Mouse (Mus musculus): ENCODE results near the gene Ntf3. TPM values are rescaled to one million over a fixed set of nuclear protein-coding genes. Genes with fewer than 3 reads are reported as not detected.

Gene Ntf3
- polyA plus RNA-seq, 1 experiment, result 1.7 TPM

- TF ChIP-seq POLR2A (IDR thresholded peaks at IDR 0.05; ENCODE audit: borderline replicate concordance, extremely low read depth, low read depth, low read length), result no peak
- TF ChIP-seq CTCF (IDR thresholded peaks at IDR 0.05; ENCODE audit: insufficient read depth, low read length), result no peak
- peaks cover 6% of the 10 kb centered on the region; the same call in 1 of the 2 replicates for H3K4me1 ChIP-seq (ENCODE audit: control insufficient read depth, insufficient read depth, low read length)
- peak; percentile 10 for DNase-seq
- H3K4me3 ChIP-seq (replicated peaks; ENCODE audit: extremely low read depth, low read depth, low read length), result no peak overlapping the region
- 37% methylated on average over 13 of the region's 13 CpGs for whole genome bisulfite sequencing
Observed at GRCm38 (mm10) chr6:126141472-126141871, 25.2 kb downstream of the Ntf3 start.

GRCm38 (mm10) chr6:126140961-126141360 is 25.7 kb downstream of the Ntf3 start:
- TF ChIP-seq POLR2A (IDR thresholded peaks at IDR 0.05; ENCODE audit: borderline replicate concordance, extremely low read depth, low read depth, low read length) (no peak), CTCF (IDR thresholded peaks at IDR 0.05; ENCODE audit: insufficient read depth, low read length) (no peak)
- Histone ChIP-seq H3K4me3 (replicated peaks; ENCODE audit: extremely low read depth, low read depth, low read length) (no peak overlapping the region), H3K4me1 (ENCODE audit: control insufficient read depth, insufficient read depth, low read length) (peaks cover 6% of the 10 kb centered on the region; the same call in 1 of the 2 replicates)
- 62% methylated on average over 6 of the region's 6 CpGs for WGBS
- DNase-seq, result no peak

- no peak for TF ChIP-seq CTCF (IDR thresholded peaks at IDR 0.05; ENCODE audit: insufficient read depth, low read length)
- TF ChIP-seq POLR2A (IDR thresholded peaks at IDR 0.05; ENCODE audit: borderline replicate concordance, extremely low read depth, low read depth, low read length), result no peak
- Histone ChIP-seq H3K4me1 (ENCODE audit: control insufficient read depth, insufficient read depth, low read length) (peaks cover 6% of the 10 kb centered on the region; the same call in 1 of the 2 replicates), H3K4me3 (replicated peaks; ENCODE audit: extremely low read depth, low read depth, low read length) (no peak overlapping the region)
- no peak for DNase-seq
- WGBS, result 53% methylated on average over 2 of the region's 2 CpGs
Observed at GRCm38 (mm10) chr6:126140416-126140815, 26.3 kb downstream of the Ntf3 start.

GRCm38 (mm10) chr6:126134155-126134906 is 32.4 kb downstream of the Ntf3 start:
- no peak for TF ChIP-seq POLR2A (IDR thresholded peaks at IDR 0.05; ENCODE audit: borderline replicate concordance, extremely low read depth, low read depth, low read length)
- TF ChIP-seq CTCF (IDR thresholded peaks at IDR 0.05; ENCODE audit: insufficient read depth, low read length), result no peak
- Histone ChIP-seq H3K4me3 (replicated peaks; ENCODE audit: extremely low read depth, low read depth, low read length) (no peak overlapping the region), H3K4me1 (ENCODE audit: control insufficient read depth, insufficient read depth, low read length) (no peaks in the 10 kb centered on the region)
- WGBS, result 68% methylated on average over 19 of the region's 19 CpGs
- no peak for DNase-seq

- 40% methylated on average over 7 of the region's 7 CpGs for WGBS
- no peak for DNase-seq
- H3K4me1 ChIP-seq (ENCODE audit: control insufficient read depth, insufficient read depth, low read length), result no peaks in the 10 kb centered on the region
- no peak for TF ChIP-seq POLR2A (IDR thresholded peaks at IDR 0.05; ENCODE audit: borderline replicate concordance, extremely low read depth, low read depth, low read length)
- TF ChIP-seq CTCF (IDR thresholded peaks at IDR 0.05; ENCODE audit: insufficient read depth, low read length), result no peak
- H3K4me3 ChIP-seq (replicated peaks; ENCODE audit: extremely low read depth, low read depth, low read length), result no peak overlapping the region
Observed at GRCm38 (mm10) chr6:126128238-126128637, 38.5 kb downstream of the Ntf3 start.

GRCm38 (mm10) chr6:126118247-126118646 is 48.5 kb downstream of the Ntf3 start:
- no peak for DNase-seq
- H3K4me3 ChIP-seq (replicated peaks; ENCODE audit: extremely low read depth, low read depth, low read length), result no peak overlapping the region
- 46% methylated on average over 1 of the region's 1 CpGs for WGBS
- no peak for TF ChIP-seq CTCF (IDR thresholded peaks at IDR 0.05; ENCODE audit: insufficient read depth, low read length)
- TF ChIP-seq POLR2A (IDR thresholded peaks at IDR 0.05; ENCODE audit: borderline replicate concordance, extremely low read depth, low read depth, low read length), result no peak
- no peaks in the 10 kb centered on the region for H3K4me1 ChIP-seq (ENCODE audit: control insufficient read depth, insufficient read depth, low read length)

- TF ChIP-seq CTCF (IDR thresholded peaks at IDR 0.05; ENCODE audit: insufficient read depth, low read length), result no peak
- TF ChIP-seq POLR2A (IDR thresholded peaks at IDR 0.05; ENCODE audit: borderline replicate concordance, extremely low read depth, low read depth, low read length), result no peak
Observed at GRCm38 (mm10) chr6:126117191-126117590, 49.5 kb downstream of the Ntf3 start.

GRCm38 (mm10) chr6:126114934-126115633 is 51.6 kb downstream of the Ntf3 start:
- no peak for DNase-seq
- 58% methylated on average over 10 of the region's 10 CpGs for WGBS
- H3K4me3 ChIP-seq (replicated peaks; ENCODE audit: extremely low read depth, low read depth, low read length), result no peak overlapping the region
- TF ChIP-seq POLR2A (IDR thresholded peaks at IDR 0.05; ENCODE audit: borderline replicate concordance, extremely low read depth, low read depth, low read length), result no peak
- no peaks in the 10 kb centered on the region for H3K4me1 ChIP-seq (ENCODE audit: control insufficient read depth, insufficient read depth, low read length)

More at GRCm38 (mm10) chr6:126117191-126117590, 49.5 kb downstream of the Ntf3 start:
- 73% methylated on average over 8 of the region's 8 CpGs for WGBS
- no peak for DNase-seq
- H3K4me3 ChIP-seq (replicated peaks; ENCODE audit: extremely low read depth, low read depth, low read length), result no peak overlapping the region
- no peaks in the 10 kb centered on the region for H3K4me1 ChIP-seq (ENCODE audit: control insufficient read depth, insufficient read depth, low read length)

- 76% methylated on average over 15 of the region's 15 CpGs for WGBS
- TF ChIP-seq POLR2A (IDR thresholded peaks at IDR 0.05; ENCODE audit: borderline replicate concordance, extremely low read depth, low read depth, low read length) (no peak), CTCF (IDR thresholded peaks at IDR 0.05; ENCODE audit: insufficient read depth, low read length) (no peak)
- H3K4me3 ChIP-seq (replicated peaks; ENCODE audit: extremely low read depth, low read depth, low read length), result no peak overlapping the region
- no peak for DNase-seq
- H3K4me1 ChIP-seq (ENCODE audit: control insufficient read depth, insufficient read depth, low read length), result no peaks in the 10 kb centered on the region; the same call in 1 of the 2 replicates
Observed at GRCm38 (mm10) chr6:126110892-126111835, 55.5 kb downstream of the Ntf3 start.

Measured in lung, adult 2 months (tissue).